Mouse (Mus musculus) olfactory bulb, adult 2 months (tissue): ENCODE measurements around the gene Nefh. TPM values are rescaled to one million over a fixed set of nuclear protein-coding genes. Genes with fewer than 3 reads are reported as not detected.

Experiments used
- H3K27ac ChIP-seq: fragments of 200-500 bp; 2 replicates; pipeline ENCODE4 v1.5.1; 2012; ENCODE audit warnings: low read depth, low read length; ENCODE audit not compliant: insufficient read depth
- H3K4me1 ChIP-seq: fragments of 200-500 bp; 2 replicates; pipeline ENCODE4 v1.6.1; 2012; ENCODE audit warnings: low read length; ENCODE audit not compliant: control insufficient read depth, insufficient read depth
- H3K4me3 ChIP-seq: fragments of 200-500 bp; 2 replicates; pipeline ENCODE4 v1.5.1; 2012; ENCODE audit warnings: mild to moderate bottlenecking, low read depth, low read length, moderate library complexity; ENCODE audit not compliant: insufficient read depth
- CTCF ChIP-seq: fragments of 200-500 bp; IDR thresholded peaks from 2 replicates; pipeline ENCODE4 v1.5.1; 2012; ENCODE audit warnings: low read depth, mild to moderate bottlenecking, low read length, moderate library complexity; ENCODE audit not compliant: insufficient read depth
- POLR2A ChIP-seq: fragments of 200-500 bp; IDR thresholded peaks from 2 replicates; pipeline ENCODE4 v1.6.1; 2012; ENCODE audit warnings: mild to moderate bottlenecking, low read depth, low read length, moderate library complexity; ENCODE audit not compliant: insufficient read depth
- WGBS: fragments of 180-500 bp; shearing (Covaris S2); methylation state at CpG from one replicate; pipeline ENCODE4 v1.1.7; 2018; 5-methylcytosine and 5-hydroxymethylcytosine counted together
- polyA plus RNA-seq: library from polyadenylated mRNA; stranded (reverse); fragments of >200 nt; gene quantifications from 2 replicates; pipeline ENCODE4 v1.2.4, GENCODE M21; 2012; ENCODE audit warnings: low replicate concordance; ENCODE audit not compliant: missing spikeins, insufficient read depth, insufficient read length

Gene Nefh
- polyA plus RNA-seq, 1 experiment = not detected

GRCm38 (mm10) chr11:4966325-4966724, 18.5 kb upstream of the Nefh start:
- WGBS = 70% methylated on average over 2 of the region's 2 CpGs
- Histone ChIP-seq H3K27ac (no peak overlapping the region), H3K4me1 (peaks cover 9% of the 10 kb centered on the region; the same call in 1 of the 2 replicates), H3K4me3 (no peak overlapping the region)
- TF ChIP-seq CTCF (no peak), POLR2A (no peak)

- H3K4me3 ChIP-seq = no peak overlapping the region
- H3K27ac ChIP-seq = no peak overlapping the region
- H3K4me1 ChIP-seq = peaks cover 11% of the 10 kb centered on the region; the same call in 1 of the 2 replicates
- WGBS = 63% methylated on average over 6 of the region's 6 CpGs
- TF ChIP-seq POLR2A = no peak
- TF ChIP-seq CTCF = no peak
Observed at GRCm38 (mm10) chr11:4963099-4963808, 15.4 kb upstream of the Nefh start.

GRCm38 (mm10) chr11:4953918-4954317, 6.1 kb upstream of the Nefh start:
- peaks cover 52% of the 10 kb centered on the region for H3K4me1 ChIP-seq
- 0 out of 2 replicates have a peak overlapping the region, but pooled peaks have one; percentile 17 for H3K27ac ChIP-seq
- TF ChIP-seq CTCF (no peak), POLR2A (no peak)
- WGBS = 6% methylated on average over 8 of the region's 8 CpGs
- H3K4me3 ChIP-seq = no peak overlapping the region

GRCm38 (mm10) chr11:4953401-4953800, 5.5 kb upstream of the Nefh start:
- no peak overlapping the region for H3K4me3 ChIP-seq
- peaks cover 54% of the 10 kb centered on the region for H3K4me1 ChIP-seq
- 0 out of 2 replicates have a peak overlapping the region, but pooled peaks have one; percentile 17 for H3K27ac ChIP-seq
- TF ChIP-seq POLR2A (no peak), CTCF (no peak)
- WGBS = 10% methylated on average over 6 of the region's 6 CpGs

- H3K27ac ChIP-seq = no peak overlapping the region; the same call in 1 of the 2 replicates
- H3K4me3 ChIP-seq = peak overlapping the region; percentile 70
- H3K4me1 ChIP-seq = peaks cover 54% of the 10 kb centered on the region
- 7% methylated on average over 23 of the region's 23 CpGs for WGBS
- TF ChIP-seq CTCF (no peak), POLR2A (no peak)
Observed at GRCm38 (mm10) chr11:4949256-4950044, 1.6 kb upstream of the Nefh start.

- Histone ChIP-seq H3K4me1 (peaks cover 51% of the 10 kb centered on the region), H3K27ac (no peak overlapping the region; the same call in 1 of the 2 replicates), H3K4me3 (peak overlapping the region; percentile 70)
- TF ChIP-seq CTCF = no peak
- no peak for TF ChIP-seq POLR2A
- 17% methylated on average over 8 of the region's 8 CpGs for WGBS
Observed at GRCm38 (mm10) chr11:4948792-4949191, 928 bp upstream of the Nefh start.

GRCm38 (mm10) chr11:4946947-4947812, 684 bp downstream of the Nefh start:
- Histone ChIP-seq H3K4me1 (peaks cover 35% of the 10 kb centered on the region), H3K27ac (peak overlapping the region; percentile 41), H3K4me3 (peak overlapping the region; percentile 70)
- TF ChIP-seq CTCF (peak; percentile 5; the same call in 1 of the 2 replicates), POLR2A (peak; percentile 55)
- under 1% methylated on average over 120 of the region's 120 CpGs for WGBS

GRCm38 (mm10) chr11:4946530-4946929, 1.3 kb downstream of the Nefh start:
- Histone ChIP-seq H3K27ac (no peak overlapping the region), H3K4me1 (peaks cover 33% of the 10 kb centered on the region), H3K4me3 (peak overlapping the region; percentile 70)
- WGBS = 20% methylated on average over 13 of the region's 13 CpGs
- no peak for TF ChIP-seq CTCF
- TF ChIP-seq POLR2A = no peak
